Mouse (Mus musculus): ENCODE measurements around the gene Ano1. TPM values are rescaled to one million over a fixed set of nuclear protein-coding genes. Genes with fewer than 3 reads are reported as not detected.

The Ano1 gene
- total RNA-seq, 2 experiments from 2014 or later: 2.4 to 4.6 TPM

- DNase-seq (ENCODE audit: extremely low spot score in 1 of 2, low spot score in 1 of 2): peak; percentile 23 to 44
Measured at GRCm38 (mm10) chr7:144653681-144654425, 97.9 kb downstream of the Ano1 start.

DNA sequence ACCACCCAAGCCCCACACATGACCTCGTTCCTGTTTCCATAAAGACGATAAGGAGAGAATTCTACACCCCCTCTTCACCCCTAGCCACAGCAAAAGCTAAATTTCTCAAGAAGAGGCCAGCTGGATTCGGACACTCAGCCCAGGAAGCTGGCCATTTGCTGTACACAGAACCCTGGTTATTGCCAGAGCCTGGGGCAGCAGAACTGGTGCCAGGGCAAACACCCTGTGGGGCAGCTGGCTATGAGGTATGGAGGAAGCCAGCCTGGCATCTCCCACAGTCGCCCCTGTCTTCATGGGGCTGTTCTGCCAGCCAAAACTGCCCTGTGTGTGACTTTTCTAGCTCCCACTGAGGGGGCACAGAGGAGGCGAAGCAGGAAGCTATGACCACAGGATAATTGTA lies 104.2 kb downstream of the Ano1 start:
- DNase-seq (ENCODE audit: extremely low spot score in 1 of 2, low spot score in 1 of 2): no peak

- DNase-seq (ENCODE audit: extremely low spot score in 1 of 2, low spot score in 1 of 2): no peak
Measured at GRCm38 (mm10) chr7:144640817-144641216, 111.0 kb downstream of the Ano1 start.

DNA sequence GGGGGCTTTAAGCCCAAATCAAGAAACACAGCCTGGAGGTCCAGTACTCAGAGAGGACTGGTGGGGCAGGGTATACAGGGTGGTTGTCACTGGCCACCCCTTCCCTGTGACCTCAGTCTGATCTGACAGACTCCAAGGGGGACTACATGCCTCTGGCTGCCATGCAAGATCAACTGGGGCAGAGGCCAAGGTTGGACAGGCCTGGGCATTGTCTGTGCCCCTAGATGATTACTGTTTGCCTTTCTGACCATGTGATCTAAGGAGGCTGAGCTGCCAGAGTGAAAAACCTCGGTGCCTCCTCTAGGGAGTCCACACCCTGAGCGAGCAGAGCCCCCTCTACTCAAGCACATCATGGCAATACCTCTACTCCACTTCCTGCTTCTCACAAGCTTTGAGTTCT lies 115.8 kb downstream of the Ano1 start:
- DNase-seq (ENCODE audit: extremely low spot score in 1 of 2, low spot score in 1 of 2): no peak

DNA sequence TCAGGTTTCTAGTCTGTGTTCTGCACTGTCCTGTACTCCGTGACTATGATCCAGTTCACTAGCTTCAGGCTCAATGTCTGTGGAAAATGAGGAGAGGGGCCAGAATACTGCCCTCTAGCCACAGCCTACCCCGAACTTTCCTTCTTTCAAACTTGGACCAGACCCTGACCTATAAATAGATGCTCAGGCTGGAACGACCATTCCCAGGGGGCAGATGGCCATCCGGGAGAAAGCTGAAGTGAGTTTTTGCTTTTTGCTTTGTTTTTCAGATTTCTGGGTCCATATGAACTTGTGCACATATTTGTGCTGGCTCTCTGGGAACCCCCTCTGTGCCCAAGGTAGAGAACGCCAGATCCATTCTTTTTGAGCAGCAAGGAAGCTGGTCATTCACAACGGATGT lies 116.9 kb downstream of the Ano1 start:
- no peak for DNase-seq (ENCODE audit: extremely low spot score in 1 of 2, low spot score in 1 of 2)

DNA sequence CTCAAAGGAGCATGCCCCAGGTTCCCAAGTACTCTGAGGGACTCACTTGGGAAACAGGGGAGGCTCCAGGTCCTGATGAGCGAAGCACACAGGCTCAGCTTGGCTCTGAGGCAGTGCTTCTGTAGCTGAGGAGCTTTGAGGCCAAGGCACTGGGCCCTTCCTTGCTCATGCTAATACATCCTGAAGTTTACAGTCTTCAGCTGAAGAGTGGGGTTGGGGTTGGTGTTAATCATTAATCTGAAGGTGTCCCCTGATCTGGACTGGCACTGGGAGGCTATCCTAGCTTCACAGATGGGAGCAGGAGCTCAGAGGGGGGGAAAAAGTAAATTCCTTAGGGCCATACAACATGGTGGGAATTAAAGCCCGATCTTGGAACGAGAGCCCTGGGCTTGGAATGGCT lies 117.3 kb downstream of the Ano1 start:
- DNase-seq (ENCODE audit: extremely low spot score in 1 of 2, low spot score in 1 of 2): no peak

DNA sequence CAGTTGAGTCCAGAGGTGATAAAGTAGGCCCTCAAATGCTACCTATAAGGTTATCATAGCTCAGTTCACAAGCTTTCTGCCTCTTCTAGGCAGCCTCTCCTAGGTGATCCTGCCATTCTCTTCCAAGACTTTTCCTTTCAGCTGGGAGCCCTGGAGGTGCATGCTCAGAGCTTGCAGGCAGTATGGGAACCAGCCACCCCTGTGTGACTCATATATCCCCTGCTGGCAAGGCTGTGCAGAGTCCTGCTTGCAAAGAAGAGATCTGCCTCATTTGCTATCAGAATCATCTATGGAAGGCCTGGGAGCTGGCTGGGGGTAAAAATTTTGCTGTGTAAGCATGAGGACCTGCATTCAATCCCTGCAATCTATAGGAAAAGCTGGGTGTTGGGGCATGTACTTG lies 119.5 kb downstream of the Ano1 start:
- DNase-seq (ENCODE audit: extremely low spot score in 1 of 2, low spot score in 1 of 2): no peak

DNA sequence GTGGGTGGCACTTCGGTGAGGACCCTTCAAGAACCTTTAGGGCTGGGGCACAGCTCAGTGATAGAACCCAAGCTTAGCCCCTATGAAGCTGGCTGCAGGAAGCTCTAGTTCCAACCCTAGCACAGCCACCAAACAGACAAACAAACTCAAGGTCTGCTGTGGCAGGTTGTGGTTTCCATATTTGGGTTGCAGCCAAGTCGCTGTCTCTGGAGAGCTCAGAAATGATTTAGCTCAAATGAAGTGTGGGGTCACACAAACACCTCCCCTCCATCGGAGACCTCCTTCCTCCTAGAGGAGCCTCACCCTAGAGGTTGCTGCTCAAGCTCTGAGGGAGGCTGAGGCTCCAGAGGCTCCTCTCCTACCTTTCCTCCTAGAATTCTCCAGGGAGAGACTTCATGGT lies 121.2 kb downstream of the Ano1 start:
- no peak for DNase-seq (ENCODE audit: extremely low spot score in 1 of 2, low spot score in 1 of 2)

GRCm38 (mm10) chr7:144628334-144628915 lies 123.3 kb downstream of the Ano1 start:
- no peak for DNase-seq (ENCODE audit: extremely low spot score in 1 of 2, low spot score in 1 of 2)

- no peak for DNase-seq (ENCODE audit: extremely low spot score in 1 of 2, low spot score in 1 of 2)
Measured at GRCm38 (mm10) chr7:144627606-144628333, 124.0 kb downstream of the Ano1 start.

GRCm38 (mm10) chr7:144626042-144626441 lies 125.7 kb downstream of the Ano1 start:
- no peak for DNase-seq (ENCODE audit: extremely low spot score in 1 of 2, low spot score in 1 of 2)

DNA sequence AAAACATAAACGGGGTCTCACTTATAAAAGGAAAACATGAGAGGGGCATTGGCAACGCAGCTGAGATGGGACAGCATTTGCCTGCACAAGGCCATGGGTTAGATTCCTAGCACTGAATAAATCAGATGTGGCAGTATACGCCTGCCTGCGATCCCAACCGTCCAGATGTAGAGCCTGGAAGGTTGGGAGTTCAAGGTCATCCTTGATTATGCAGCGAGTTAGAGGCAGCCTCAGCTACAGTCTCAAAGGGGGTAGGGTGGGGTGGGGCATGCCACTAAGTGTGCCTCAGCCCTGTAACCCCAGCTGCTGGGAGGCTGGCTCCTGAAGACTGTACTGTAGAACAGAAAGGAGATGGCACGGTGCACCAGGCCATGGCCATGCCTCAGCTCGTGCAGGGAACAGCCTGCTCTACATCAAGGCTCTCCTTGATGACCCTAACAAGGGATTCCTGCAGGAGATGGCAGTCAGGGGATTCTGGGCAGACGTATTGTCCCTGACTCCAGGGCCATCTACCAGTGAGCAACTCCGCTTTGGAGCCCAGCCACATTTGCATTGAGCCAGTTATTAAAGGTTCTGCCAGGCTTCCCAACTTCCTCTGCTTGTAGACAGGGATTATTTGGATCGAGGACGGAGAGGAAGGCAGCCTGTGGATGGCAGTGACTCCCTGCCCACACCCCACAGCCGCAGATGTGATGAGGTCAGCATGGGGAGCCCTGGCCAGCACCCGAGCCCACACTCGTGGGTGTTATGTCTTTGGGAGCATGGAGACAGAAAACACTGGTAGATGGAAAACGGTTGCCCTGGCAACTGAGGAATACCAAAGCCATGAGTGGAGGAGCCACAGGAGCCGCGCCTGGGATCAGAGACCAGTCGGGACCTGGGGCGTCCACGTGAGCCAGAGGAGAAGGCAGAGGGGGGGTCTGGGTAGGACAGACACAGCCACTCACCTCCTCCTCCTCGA lies 130.8 kb downstream of the Ano1 start:
- DNase-seq (ENCODE audit: extremely low spot score in 1 of 2, low spot score in 1 of 2): peak; percentile 11 to 14

GRCm38 (mm10) chr7:144620315-144620714 lies 131.5 kb downstream of the Ano1 start:
- DNase-seq (ENCODE audit: extremely low spot score in 1 of 2, low spot score in 1 of 2): no peak

GRCm38 (mm10) chr7:144615343-144615742 lies 136.4 kb downstream of the Ano1 start:
- DNase-seq (ENCODE audit: extremely low spot score in 1 of 2, low spot score in 1 of 2): no peak

GRCm38 (mm10) chr7:144612829-144613228 lies 138.9 kb downstream of the Ano1 start:
- no peak for DNase-seq (ENCODE audit: extremely low spot score in 1 of 2, low spot score in 1 of 2)

GRCm38 (mm10) chr7:144612351-144612750 lies 139.4 kb downstream of the Ano1 start:
- DNase-seq (ENCODE audit: extremely low spot score in 1 of 2, low spot score in 1 of 2): no peak

DNA sequence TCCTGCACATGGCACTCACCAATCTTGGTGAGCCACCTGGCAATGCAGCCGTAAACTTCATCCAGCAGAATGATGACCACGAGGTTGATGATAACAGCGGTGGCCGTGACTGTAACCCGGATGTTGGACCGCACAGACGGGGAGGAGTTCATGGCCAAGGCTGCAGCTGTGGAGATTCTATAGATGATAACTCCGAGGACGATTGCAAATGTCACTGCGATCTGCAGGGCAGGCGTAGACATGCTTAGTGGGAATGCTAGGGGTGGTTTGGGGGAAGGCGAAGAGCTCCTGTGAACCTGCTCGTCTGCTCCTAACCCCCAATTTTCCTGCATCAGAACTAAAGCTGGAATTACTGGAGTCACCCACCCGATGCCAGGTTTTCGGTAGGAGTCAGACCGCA lies 140.2 kb downstream of the Ano1 start:
- DNase-seq (ENCODE audit: extremely low spot score in 1 of 2, low spot score in 1 of 2): no peak

GRCm38 (mm10) chr7:144609568-144609967 lies 142.2 kb downstream of the Ano1 start:
- no peak for DNase-seq (ENCODE audit: extremely low spot score in 1 of 2, low spot score in 1 of 2)

GRCm38 (mm10) chr7:144607862-144608261 lies 143.9 kb downstream of the Ano1 start:
- DNase-seq (ENCODE audit: extremely low spot score in 1 of 2, low spot score in 1 of 2): no peak

GRCm38 (mm10) chr7:144604735-144605134 lies 147.0 kb downstream of the Ano1 start:
- DNase-seq (ENCODE audit: extremely low spot score in 1 of 2, low spot score in 1 of 2): no peak

Measured in layer of hippocampus, postnatal 25 days (tissue).